ENCODE assay signal across 12 mouse cellular contexts in the genomic region with DNA sequence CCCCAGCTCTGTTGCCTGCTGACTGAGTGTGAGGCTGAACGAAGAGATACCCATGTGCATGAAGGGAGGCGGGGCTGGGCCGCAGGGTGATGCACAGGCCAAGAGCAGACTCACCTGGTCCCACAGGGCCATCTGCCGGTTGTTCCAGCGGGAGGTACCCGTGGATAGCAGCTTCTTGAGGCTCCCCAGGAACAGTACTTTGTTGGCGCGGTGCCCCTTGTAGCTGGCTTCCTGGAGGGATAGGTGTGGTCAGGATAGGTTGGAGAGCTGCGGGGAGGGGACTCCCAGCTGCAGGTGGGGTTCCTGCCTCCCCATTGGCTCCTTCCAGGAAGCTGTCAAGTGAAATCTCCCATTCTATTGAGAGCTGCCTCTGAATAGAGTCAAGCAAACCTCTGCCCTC. TPM values are rescaled to one million over a fixed set of nuclear protein-coding genes. Genes with fewer than 3 reads are reported as not detected.
DNase-seq lines count a peak whose midpoint lies in the region; ATAC-seq and TF ChIP-seq lines count a peak whose summit lies in the region.
"Had no signal": no experiment of that assay in that cellular context is flagged by ENCODE, and none has a peak within 500 bp of the region (broad histone marks: within the 10 kb centered on the region; RNA-seq: fewer than 3 reads in every experiment).

No protein-coding gene starts in this region.

- WGBS in kidney, adult 2 months: 31% methylated on average over 9 of the region's 9 CpGs
- WGBS in lung, postnatal 0 days: 8% methylated on average over 9 of the region's 9 CpGs

- TF ChIP-seq EP300 in lung, postnatal 0 days (IDR thresholded peaks at IDR 0.05): no peak

- no peaks in the 10 kb centered on the region for H3K4me1 ChIP-seq in kidney, adult 2 months (ENCODE audit: control insufficient read depth, insufficient read depth, low read length)
- no peaks in the 10 kb centered on the region for H3K4me1 ChIP-seq in lung, postnatal 0 days (ENCODE audit: insufficient read depth, low read depth, low read length)
- H3K4me1 ChIP-seq: heart, embryonic 12.5 days had no signal

- H3K27me3 ChIP-seq in kidney, adult 2 months (replicated peaks; ENCODE audit: control insufficient read depth, insufficient read depth, low read length): no peaks in the 10 kb centered on the region
- no peaks in the 10 kb centered on the region for H3K27me3 ChIP-seq in lung, postnatal 0 days (replicated peaks; ENCODE audit: insufficient read depth, low read length)
- H3K27me3 ChIP-seq: megakaryocyte, embryonic 14.5 days had no signal

- peak; percentile 62 for DNase-seq in ES-CJ7 (ENCODE audit: low read depth, low spot score)
- peak; percentile 26 for DNase-seq in ZHBTc4 (ENCODE audit: low read depth, low spot score)
- peak; percentile 29 for DNase-seq in kidney, adult 2 months
- peak; percentile 59 for DNase-seq in lung, postnatal 0 days (ENCODE audit: low spot score)
- no peak for DNase-seq in right cerebral cortex, postnatal 36 days (ENCODE audit: low spot score in 2 of 2)
- no peak for DNase-seq in adrenal gland, adult 8-10 months
- DNase-seq in left cerebral cortex, adult 8-10 months (ENCODE audit: low spot score in 2 of 2): no peak
- DNase-seq: right cerebral cortex, postnatal 14 days; thymus, postnatal 36 days had no signal

- TF ChIP-seq CTCF in kidney, adult 2 months (conservative IDR thresholded peaks at IDR 0.05; ENCODE audit: insufficient read depth, insufficient read length, low read depth, low read length): peak; percentile 58
- peak; percentile 37 for TF ChIP-seq CTCF in lung, postnatal 0 days (IDR thresholded peaks at IDR 0.05)

- H3K27ac ChIP-seq in kidney, adult 2 months (ENCODE audit: insufficient read depth, low read depth, low read length): no peak overlapping the region
- H3K27ac ChIP-seq in lung, postnatal 0 days (ENCODE audit: low read length): no peak overlapping the region

- ATAC-seq in lung, postnatal 0 days: peak; percentile 78
- ATAC-seq: inflammation-experienced regulatory T-cells, adult 6 months had no signal

- no peak overlapping the region for H3K4me2 ChIP-seq in lung, postnatal 0 days (replicated peaks; ENCODE audit: low read depth, low read length)
- H3K4me2 ChIP-seq: heart, embryonic 12.5 days had no signal

- H3K4me3 ChIP-seq in kidney, adult 2 months (ENCODE audit: insufficient read depth, low read depth, low read length): no peak overlapping the region
- H3K4me3 ChIP-seq in lung, postnatal 0 days (ENCODE audit: low read depth, low read length): no peak overlapping the region
- H3K4me3 ChIP-seq: heart, embryonic 12.5 days; megakaryocyte, embryonic 14.5 days had no signal

- H3K36me3 ChIP-seq in kidney, adult 2 months (ENCODE audit: control insufficient read depth, insufficient read depth, low read length): no peaks in the 10 kb centered on the region
- H3K36me3 ChIP-seq in lung, postnatal 0 days (ENCODE audit: insufficient read depth, low read length): no peaks in the 10 kb centered on the region
- H3K36me3 ChIP-seq: heart, embryonic 12.5 days had no signal

- no peaks in the 10 kb centered on the region for H3K9me3 ChIP-seq in lung, postnatal 0 days (ENCODE audit: low read length)
- H3K9me3 ChIP-seq: heart, embryonic 12.5 days; megakaryocyte, embryonic 14.5 days had no signal

- no peak for TF ChIP-seq POLR2A in kidney, adult 2 months (IDR thresholded peaks at IDR 0.05; ENCODE audit: low read depth, low read length)

- H3K9ac ChIP-seq in lung, postnatal 0 days (replicated peaks; ENCODE audit: low read depth): no peak overlapping the region
- H3K9ac ChIP-seq: heart, embryonic 12.5 days had no signal

RNA-seq across cellular contexts. Expression of a gene that starts 9.6 kb away (rescaled TPM):
- 2.3 and 2.6 TPM in 2 replicates for polyA plus RNA-seq in kidney, adult 2 months (2012; rRNA removed)
- 5.2 and 5.4 TPM in 2 replicates for polyA plus RNA-seq in lung, postnatal 0 days (2015; fragmentation: Nextera tagmentation; extraction: Ambion mirVana)
- total RNA-seq in adrenal gland, adult 8-10 months (2022): 10 to 100 TPM in 2 of 4 experiments, 1 to 10 TPM in 2; 5.1 to 12.2 (median 8.2) TPM
- total RNA-seq in left cerebral cortex, adult 8-10 months (2022): 1 to 10 TPM in 3 of 4 experiments, under 1 TPM in 1; 0.91 to 2.4 (median 1.7) TPM

RNA-seq across cellular contexts. Expression of a gene that starts 56.5 kb away (rescaled TPM):
- polyA plus RNA-seq in kidney, adult 2 months (2012; rRNA removed): 10.8 and 13.8 TPM in 2 replicates
- polyA plus RNA-seq in lung, postnatal 0 days (2015; fragmentation: Nextera tagmentation; extraction: Ambion mirVana): 48.2 and 52.4 TPM in 2 replicates
- 10 to 100 TPM; 35.0 to 43.4 (median 38.6) TPM for total RNA-seq in adrenal gland, adult 8-10 months (2022)
- total RNA-seq in left cerebral cortex, adult 8-10 months (2022): 10 to 100 TPM; 13.1 to 19.7 (median 17.0) TPM

RNA-seq across cellular contexts. Expression of a gene that starts 56.5 kb away (rescaled TPM):
- polyA plus RNA-seq in kidney, adult 2 months (2012; rRNA removed): 4.1 and 4.2 TPM in 2 replicates
- 2.3 and 2.5 TPM in 2 replicates for polyA plus RNA-seq in lung, postnatal 0 days (2015; fragmentation: Nextera tagmentation; extraction: Ambion mirVana)
- total RNA-seq in adrenal gland, adult 8-10 months (2022): 1 to 10 TPM; 2.7 to 6.3 (median 5.1) TPM
- total RNA-seq in left cerebral cortex, adult 8-10 months (2022): 10 to 100 TPM; 23.3 to 26.7 (median 24.3) TPM

Comparison
In these comparisons a context has a peak if more than half of its experiments do, and no peak if none do; other contexts are left out.
1. DNase-seq: peak in ES-CJ7 (single experiment), ZHBTc4 (single experiment), kidney, adult 2 months (single experiment) and lung, postnatal 0 days (single experiment); none in right cerebral cortex, postnatal 36 days (0 of 2), adrenal gland, adult 8-10 months (single experiment) and left cerebral cortex, adult 8-10 months (0 of 2).